Comparison of ENCODE assay signal across 17 mouse cellular contexts in the genomic region with DNA sequence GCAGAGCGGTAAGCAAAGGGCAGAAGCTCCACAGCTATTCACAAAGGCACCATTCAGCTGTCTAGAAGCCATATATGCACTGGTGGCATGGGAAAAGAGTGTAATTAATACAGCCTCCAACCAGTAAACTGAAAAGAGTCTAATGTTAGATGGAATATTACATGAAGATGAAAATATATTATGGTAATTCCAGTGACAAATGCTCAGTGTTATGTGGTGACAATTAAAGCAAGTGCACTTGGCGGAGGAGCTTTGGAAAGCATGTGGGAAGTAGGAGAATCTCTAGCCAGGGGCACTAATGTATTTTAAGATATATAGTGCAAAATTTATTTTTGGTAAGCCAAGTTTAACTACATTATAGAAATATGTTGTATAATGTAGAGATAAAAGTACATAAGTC.
DNase-seq lines count a peak whose midpoint lies in the region; ATAC-seq lines count a peak whose summit lies in the region.
"Had no signal": no experiment of that assay in that cellular context is flagged by ENCODE, and none has a peak within 500 bp of the region (broad histone marks: within the 10 kb centered on the region; RNA-seq: fewer than 3 reads in every experiment).

No protein-coding gene starts in this region.

- DNase-seq in frontal cortex, postnatal 14 days (ENCODE audit: low spot score in 2 of 2) = no peak
- peak; percentile 49 for DNase-seq in brain, adult 2 months (ENCODE audit: low read depth, low spot score)
- DNase-seq in telencephalon, adult 2 months (ENCODE audit: low read depth, low spot score) = peak; percentile 47
- no peak for DNase-seq in hindbrain, embryonic 11.5 days (ENCODE audit: low spot score)
- DNase-seq: adrenal gland, adult 2 months; adrenal gland, postnatal 10 days; adrenal gland, postnatal 25 days; cerebellum, adult 11-12 months; cerebellum, adult 2 months; cerebellum, adult 9-10 months; cerebellum, postnatal 10 days; cerebellum, postnatal 25 days had no signal

- H3K9ac ChIP-seq in hindbrain, embryonic 11.5 days (ENCODE audit: low read depth, low read length) = no peak overlapping the region
- H3K9ac ChIP-seq: embryonic facial prominence, embryonic 12.5 days; forebrain, embryonic 13.5 days; forebrain, embryonic 15.5 days had no signal

- WGBS in hindbrain, embryonic 11.5 days = 82% methylated on average over 2 of the region's 2 CpGs

- H3K4me1 ChIP-seq in hindbrain, embryonic 11.5 days (replicated peaks; ENCODE audit: control insufficient read depth, insufficient read depth, low read length) = no peaks in the 10 kb centered on the region
- H3K4me1 ChIP-seq: embryonic facial prominence, embryonic 10.5 days; embryonic facial prominence, embryonic 12.5 days; forebrain, embryonic 13.5 days; forebrain, embryonic 15.5 days had no signal

- no peak overlapping the region for H3K4me3 ChIP-seq in hindbrain, embryonic 11.5 days (ENCODE audit: low read depth, low read length)
- H3K4me3 ChIP-seq: embryonic facial prominence, embryonic 10.5 days; embryonic facial prominence, embryonic 12.5 days; forebrain, embryonic 13.5 days; forebrain, embryonic 15.5 days had no signal

- H3K27ac ChIP-seq in hindbrain, embryonic 11.5 days (ENCODE audit: low read depth, low read length) = no peak overlapping the region
- H3K27ac ChIP-seq: embryonic facial prominence, embryonic 10.5 days; embryonic facial prominence, embryonic 12.5 days; forebrain, embryonic 13.5 days; forebrain, embryonic 15.5 days had no signal

- H3K4me2 ChIP-seq in hindbrain, embryonic 11.5 days (replicated peaks; ENCODE audit: low read depth, low read length) = no peak overlapping the region
- H3K4me2 ChIP-seq: embryonic facial prominence, embryonic 12.5 days; forebrain, embryonic 13.5 days; forebrain, embryonic 15.5 days had no signal

- no peaks in the 10 kb centered on the region for H3K36me3 ChIP-seq in hindbrain, embryonic 11.5 days (ENCODE audit: control insufficient read depth, insufficient read depth, low read length)
- H3K36me3 ChIP-seq: embryonic facial prominence, embryonic 10.5 days; embryonic facial prominence, embryonic 12.5 days; forebrain, embryonic 15.5 days had no signal

- no peaks in the 10 kb centered on the region for H3K27me3 ChIP-seq in hindbrain, embryonic 11.5 days (ENCODE audit: control insufficient read depth, insufficient read depth, low read length)
- H3K27me3 ChIP-seq: embryonic facial prominence, embryonic 12.5 days; forebrain, embryonic 13.5 days; forebrain, embryonic 15.5 days had no signal

- peak; percentile 99 for ATAC-seq in frontal cortex, adult (ENCODE audit: low TSS enrichment)
- ATAC-seq in hindbrain, embryonic 11.5 days (ENCODE audit: low FRiP score) = no peak
- ATAC-seq: forebrain, embryonic 13.5 days; forebrain, embryonic 15.5 days had no signal

- H3K9me3 ChIP-seq in hindbrain, embryonic 11.5 days (ENCODE audit: control insufficient read depth, low read length) = no peaks in the 10 kb centered on the region
- H3K9me3 ChIP-seq: embryonic facial prominence, embryonic 10.5 days; embryonic facial prominence, embryonic 12.5 days; forebrain, embryonic 13.5 days; forebrain, embryonic 15.5 days had no signal

Comparison
In these comparisons a context has a peak if more than half of its experiments do, and no peak if none do; other contexts are left out.
1. DNase-seq: peak in brain, adult 2 months (single experiment) and telencephalon, adult 2 months (single experiment); none in frontal cortex, postnatal 14 days (0 of 2) and hindbrain, embryonic 11.5 days (single experiment).